Mouse (Mus musculus): ENCODE data around the gene 4921539E11Rik.

DNA sequence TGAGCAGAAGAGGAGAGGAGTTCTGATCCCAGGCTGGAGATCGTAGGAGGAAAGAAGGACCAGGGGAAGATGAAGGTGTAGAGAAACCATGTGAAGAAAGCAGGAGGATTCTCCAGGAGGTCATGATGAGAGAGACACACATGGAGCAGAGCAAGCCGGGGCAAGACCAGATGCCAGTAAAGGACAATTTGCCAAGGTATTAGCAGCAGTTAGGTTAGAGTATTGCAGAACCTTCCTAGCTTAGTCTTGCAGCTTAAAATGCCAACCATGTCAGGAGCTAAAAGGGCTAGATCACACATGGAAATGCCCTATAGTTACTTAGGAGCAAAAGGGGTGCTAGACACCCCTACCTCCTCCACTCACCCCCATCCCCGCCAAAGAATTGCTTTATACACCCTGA lies 43.4 kb downstream of the 4921539E11Rik start:
- TF ChIP-seq CTCF (IDR thresholded peaks at IDR 0.05; ENCODE audit: insufficient read depth, low read length) (no peak), POLR2A (IDR thresholded peaks at IDR 0.05; ENCODE audit: borderline replicate concordance, extremely low read depth, low read depth, low read length) (no peak)
